Mouse (Mus musculus) hindbrain, embryonic 11.5 days (tissue): ENCODE results near the gene Zfp322a. TPM values are rescaled to one million over a fixed set of nuclear protein-coding genes. Genes with fewer than 3 reads are reported as not detected.

ENCODE experiments used
- ATAC-seq: fragments of 200-750 bp; cut with Nextera tagmentation; 2 replicates; pipeline ENCODE4 v1.8.0; 2017; ENCODE audit warnings: mild to moderate bottlenecking, moderate TSS enrichment, moderate library complexity; ENCODE audit not compliant: low FRiP score
- DNase-seq: peaks from one replicate; pipeline ENCODE4 v3.0.0-alpha.2; 2015; ENCODE audit warnings: low spot score
- H3K27ac ChIP-seq: fragments of 300-500 bp; sonication (generic); 2 replicates; pipeline ENCODE4 v1.5.1; 2014; ENCODE audit warnings: mild to moderate bottlenecking, low read depth, low read length
- H3K27me3 ChIP-seq: fragments of 300-500 bp; sonication (generic); 2 replicates; pipeline ENCODE4 v1.6.1; 2014; ENCODE audit warnings: mild to moderate bottlenecking, low read length, moderate library complexity, mixed read lengths; ENCODE audit not compliant: control insufficient read depth, insufficient read depth
- H3K36me3 ChIP-seq: fragments of 300-500 bp; sonication (generic); 2 replicates; pipeline ENCODE4 v1.6.1; 2014; ENCODE audit warnings: mild to moderate bottlenecking, low read length, moderate library complexity, mixed read lengths; ENCODE audit not compliant: control insufficient read depth, insufficient read depth
- H3K4me1 ChIP-seq: fragments of 300-500 bp; sonication (generic); replicated peaks from 2 replicates; pipeline ENCODE4 v1.6.1; 2014; ENCODE audit warnings: low read length, mixed read lengths; ENCODE audit not compliant: control insufficient read depth, insufficient read depth
- H3K4me2 ChIP-seq: fragments of 300-500 bp; sonication (generic); replicated peaks from 2 replicates; pipeline ENCODE4 v1.6.1; 2014; ENCODE audit warnings: mild to moderate bottlenecking, low read depth, low read length
- H3K4me3 ChIP-seq: fragments of 300-500 bp; sonication (generic); 2 replicates; pipeline ENCODE4 v1.5.1; 2014; ENCODE audit warnings: low read depth, low read length
- H3K9ac ChIP-seq: fragments of 300-500 bp; sonication (generic); 2 replicates; pipeline ENCODE4 v1.6.1; 2014; ENCODE audit warnings: low read depth, low read length
- H3K9me3 ChIP-seq: fragments of 300-500 bp; sonication (generic); 2 replicates; pipeline ENCODE4 v1.6.1; 2016; ENCODE audit warnings: low read length; ENCODE audit not compliant: control insufficient read depth
- WGBS: fragments of 180-500 bp; shearing (Covaris S2); extraction: QIAGEN DNeasy Blood & Tissue Kit; methylation state at CpG from one replicate; pipeline ENCODE4 v1.1.7; 2014; 5-methylcytosine and 5-hydroxymethylcytosine counted together
- polyA plus RNA-seq: library from polyadenylated mRNA; unstranded; fragments of >200 nt; fragmentation: Nextera tagmentation; extraction: Ambion mirVana; gene quantifications from 2 replicates; pipeline ENCODE4 v1.2.1, GENCODE M21; 2014

Gene Zfp322a
- polyA plus RNA-seq = 65.0 and 65.6 TPM in 2 replicates

GRCm38 (mm10) chr13:23368583-23369420 lies at the start of gene Zfp322a:
Gene Zfp322a, minus strand, starts transcription at chr13:23369208.
- Histone ChIP-seq H3K4me1 (no peaks in the 10 kb centered on the region), H3K9ac (peak within 1 kb of the TSS; percentile 80), H3K4me3 (peak within 1 kb of the TSS; percentile 77), H3K9me3 (no peaks in the 10 kb centered on the region), H3K4me2 (peak within 1 kb of the TSS; percentile 67), H3K27ac (peak within 1 kb of the TSS; percentile 89), H3K27me3 (no peaks in the 10 kb centered on the region), H3K36me3 (no peaks in the 10 kb centered on the region)
- ATAC-seq = peak; percentile 100
- DNase-seq = peak; percentile 95
- under 1% methylated on average over 55 of the region's 55 CpGs for WGBS

- peak overlapping the region; percentile 18 for H3K4me3 ChIP-seq
- peak; percentile 57; the same call in 1 of the 2 replicates for ATAC-seq
- peak; percentile 74 for DNase-seq
- H3K4me2 ChIP-seq = peak overlapping the region; percentile 39
- 2% methylated on average over 28 of the region's 28 CpGs for WGBS
- H3K27me3 ChIP-seq = peaks cover 4% of the 10 kb centered on the region; the same call in 1 of the 2 replicates
- H3K9ac ChIP-seq = no peak overlapping the region
- no peaks in the 10 kb centered on the region for H3K9me3 ChIP-seq
- H3K4me1 ChIP-seq = no peaks in the 10 kb centered on the region
- no peaks in the 10 kb centered on the region for H3K36me3 ChIP-seq
- H3K27ac ChIP-seq = no peak overlapping the region
Measured at GRCm38 (mm10) chr13:23412630-23413521, 43.9 kb upstream of the Zfp322a start.

DNA sequence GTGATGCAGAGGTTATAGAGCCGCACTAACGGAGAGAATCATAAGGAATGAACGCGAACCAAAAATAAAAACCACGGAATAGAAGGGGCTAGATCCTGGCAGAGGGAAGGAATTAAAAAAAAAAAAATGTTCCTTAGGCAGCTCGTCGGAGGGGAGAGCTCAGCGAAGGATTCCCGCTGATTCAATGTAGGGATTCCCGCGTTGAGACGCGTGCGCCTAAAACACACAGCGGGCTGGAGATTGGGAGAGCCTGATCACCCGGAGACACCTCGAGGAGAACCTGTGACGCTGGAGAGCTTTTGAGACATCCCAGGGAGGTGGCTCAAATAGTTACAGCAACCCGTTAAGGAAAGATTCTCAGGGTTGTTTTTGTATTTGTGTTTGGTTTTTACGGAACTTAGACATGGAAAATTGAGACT lies 43.2 kb upstream of the Zfp322a start:
- peak overlapping the region; percentile 18 for H3K4me3 ChIP-seq
- H3K9me3 ChIP-seq = no peaks in the 10 kb centered on the region
- H3K4me2 ChIP-seq = peak overlapping the region; percentile 39
- ATAC-seq = 0 out of 2 replicates have a peak, but pooled peaks have one; percentile 25
- no peaks in the 10 kb centered on the region for H3K4me1 ChIP-seq
- peak; percentile 49 for DNase-seq
- peaks cover 4% of the 10 kb centered on the region; the same call in 1 of the 2 replicates for H3K27me3 ChIP-seq
- no peak overlapping the region for H3K27ac ChIP-seq
- H3K9ac ChIP-seq = no peak overlapping the region
- WGBS = under 1% methylated on average over 20 of the region's 20 CpGs
- no peaks in the 10 kb centered on the region for H3K36me3 ChIP-seq

- H3K27me3 ChIP-seq = peaks cover 4% of the 10 kb centered on the region; the same call in 1 of the 2 replicates
- no peak overlapping the region for H3K27ac ChIP-seq
- DNase-seq = peak; percentile 49
- H3K9me3 ChIP-seq = no peaks in the 10 kb centered on the region
- WGBS = 5% methylated on average over 29 of the region's 29 CpGs
- no peaks in the 10 kb centered on the region for H3K4me1 ChIP-seq
- H3K36me3 ChIP-seq = no peaks in the 10 kb centered on the region
- no peak overlapping the region for H3K9ac ChIP-seq
- ATAC-seq = peak; percentile 53
- H3K4me2 ChIP-seq = peak overlapping the region; percentile 39
- peak overlapping the region; percentile 18 for H3K4me3 ChIP-seq
Measured at GRCm38 (mm10) chr13:23411311-23412210, 42.6 kb upstream of the Zfp322a start.

DNA sequence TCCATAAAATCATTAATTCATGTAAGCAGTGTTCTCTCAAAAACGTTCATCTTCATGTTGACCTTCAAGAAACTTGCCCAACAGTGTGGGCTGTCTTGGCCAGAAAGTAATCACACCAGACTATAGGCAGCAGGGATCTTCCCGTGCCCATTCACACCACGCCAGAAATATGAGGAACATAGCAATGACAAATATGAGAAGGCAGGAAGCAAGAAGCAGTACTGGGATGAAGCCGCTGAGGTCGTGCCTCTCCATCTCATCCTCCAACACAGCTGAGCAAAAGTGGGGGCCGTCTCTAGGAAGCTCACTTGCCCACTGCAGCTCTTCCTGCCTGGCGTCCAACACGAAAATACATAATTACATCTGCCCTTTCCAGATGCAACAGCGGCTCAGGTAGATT lies 41.6 kb upstream of the Zfp322a start:
- Histone ChIP-seq H3K4me2 (no peak overlapping the region), H3K9me3 (no peaks in the 10 kb centered on the region), H3K4me3 (no peak overlapping the region), H3K36me3 (no peaks in the 10 kb centered on the region), H3K27ac (no peak overlapping the region), H3K27me3 (peaks cover 4% of the 10 kb centered on the region; the same call in 1 of the 2 replicates), H3K9ac (no peak overlapping the region), H3K4me1 (no peaks in the 10 kb centered on the region)
- ATAC-seq (no peak), DNase-seq (no peak)
- 69% methylated on average over 9 of the region's 9 CpGs for WGBS

- Histone ChIP-seq H3K27ac (no peak overlapping the region), H3K4me2 (no peak overlapping the region), H3K9me3 (no peaks in the 10 kb centered on the region), H3K4me3 (no peak overlapping the region), H3K4me1 (no peaks in the 10 kb centered on the region), H3K9ac (no peak overlapping the region), H3K27me3 (peaks cover 2% of the 10 kb centered on the region; the same call in 1 of the 2 replicates), H3K36me3 (no peaks in the 10 kb centered on the region)
- ATAC-seq (no peak), DNase-seq (peak; percentile 9)
- 5% methylated on average over 2 of the region's 2 CpGs for WGBS
Measured at GRCm38 (mm10) chr13:23402626-23403025, 33.6 kb upstream of the Zfp322a start.

DNA sequence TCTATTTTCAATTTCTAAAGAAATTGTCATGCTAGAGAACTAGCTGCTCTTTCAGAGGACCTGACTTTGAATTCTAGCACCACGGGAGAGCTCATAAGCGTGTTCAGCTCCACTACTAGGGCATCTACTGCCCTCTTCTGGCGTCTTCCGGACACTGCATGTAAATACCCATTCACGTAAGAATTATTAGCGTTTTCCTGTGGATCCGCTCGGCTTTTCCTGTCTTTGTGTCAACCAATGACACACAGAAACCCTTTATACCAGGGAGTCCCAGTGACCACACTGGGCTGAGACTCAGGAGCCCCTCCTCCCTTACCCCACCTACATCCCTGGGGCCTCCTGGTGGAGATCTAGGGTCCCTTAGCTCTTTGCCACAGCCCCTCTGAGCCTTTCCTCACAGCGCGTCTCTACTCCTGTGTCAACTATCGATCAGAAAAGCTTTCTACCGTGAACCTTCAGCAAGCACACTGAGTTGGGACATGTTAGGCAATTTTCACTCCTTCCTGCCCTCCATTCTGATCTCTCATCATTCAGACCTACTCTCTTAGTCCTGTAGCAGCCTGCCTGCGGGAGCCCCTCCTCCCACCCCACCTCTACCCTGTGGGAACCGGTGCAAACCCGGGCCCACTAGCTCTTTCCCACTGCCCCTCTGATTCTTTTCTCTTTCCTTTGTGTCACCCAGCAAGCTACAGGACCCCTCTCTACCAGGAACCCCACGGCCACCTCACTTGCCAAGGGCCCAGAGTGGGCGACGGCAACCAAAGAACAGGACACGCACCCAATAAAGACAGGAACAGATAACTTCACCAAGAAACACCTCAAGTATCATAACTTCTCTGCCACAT lies 32.9 kb upstream of the Zfp322a start:
- DNase-seq (peak; percentile 86), ATAC-seq (peak; percentile 76)
- Histone ChIP-seq H3K9ac (peak overlapping the region; percentile 61), H3K27me3 (peaks cover 2% of the 10 kb centered on the region; the same call in 1 of the 2 replicates), H3K36me3 (no peaks in the 10 kb centered on the region), H3K27ac (no peak overlapping the region), H3K4me3 (peak overlapping the region; percentile 35), H3K4me1 (no peaks in the 10 kb centered on the region), H3K4me2 (peak overlapping the region; percentile 52), H3K9me3 (no peaks in the 10 kb centered on the region)
- 1% methylated on average over 19 of the region's 19 CpGs for WGBS
